Mouse (Mus musculus) stomach, postnatal 0 days (tissue): Measurements from ENCODE around the gene Gramd4. TPM values are rescaled to one million over a fixed set of nuclear protein-coding genes. Genes with fewer than 3 reads are reported as not detected.
"Not testable (repeated sequence)": the region's sequence is repeated elsewhere in the genome, so short reads cannot be mapped to it uniquely, and the experiment has no call there.

Experiments used
- ATAC-seq: fragments of 200-750 bp; cut with Nextera tagmentation; 2 replicates; pipeline ENCODE4 v1.8.0; 2017; ENCODE audit not compliant: low FRiP score, low TSS enrichment
- DNase-seq: peaks from one replicate; pipeline ENCODE4 v3.0.0-alpha.2; 2016; ENCODE audit warnings: low spot score
- H3K27ac ChIP-seq: fragments of 300-500 bp; sonication (generic); replicated peaks from 2 replicates; pipeline ENCODE4 v1.5.1; 2014; ENCODE audit warnings: mild to moderate bottlenecking, control low read depth
- H3K27me3 ChIP-seq: fragments of 300-500 bp; sonication (generic); 2 replicates; pipeline ENCODE4 v1.6.1; 2014; ENCODE audit warnings: low read length; ENCODE audit not compliant: control insufficient read depth, insufficient read depth
- H3K36me3 ChIP-seq: fragments of 300-500 bp; sonication (generic); 2 replicates; pipeline ENCODE4 v1.6.1; 2014; ENCODE audit warnings: low read length, mixed read lengths; ENCODE audit not compliant: control insufficient read depth, insufficient read depth
- H3K4me1 ChIP-seq: fragments of 300-500 bp; sonication (generic); replicated peaks from 2 replicates; pipeline ENCODE4 v1.6.1; 2014; ENCODE audit warnings: antibody characterized with exemption; ENCODE audit not compliant: control insufficient read depth, insufficient read depth
- H3K4me2 ChIP-seq: fragments of 300-500 bp; sonication (generic); replicated peaks from 2 replicates; pipeline ENCODE4 v1.6.1; 2014; ENCODE audit warnings: low read depth, mild to moderate bottlenecking, control low read depth, moderate library complexity
- H3K4me3 ChIP-seq: fragments of 300-500 bp; sonication (generic); 2 replicates; pipeline ENCODE4 v1.5.1; 2014; ENCODE audit warnings: low read depth, low read length, control low read depth
- H3K9ac ChIP-seq: fragments of 300-500 bp; sonication (generic); 2 replicates; pipeline ENCODE4 v1.6.1; 2014; ENCODE audit warnings: mild to moderate bottlenecking, low read length, control low read depth, mixed read lengths
- H3K9me3 ChIP-seq: fragments of 300-500 bp; sonication (generic); 2 replicates; pipeline ENCODE4 v1.6.1; 2016; ENCODE audit warnings: low read length; ENCODE audit not compliant: control insufficient read depth
- CTCF ChIP-seq: IDR thresholded peaks from 2 replicates; pipeline ENCODE4 v1.5.1; 2016; ENCODE audit warnings: antibody characterized with exemption, low read depth, mild to moderate bottlenecking, moderate library complexity
- EP300 ChIP-seq: optimal IDR thresholded peaks from 2 replicates; pipeline ENCODE3; 2016; ENCODE audit warnings: antibody characterized with exemption
- WGBS: fragments of 180-500 bp; shearing (Covaris S2); extraction: QIAGEN DNeasy Blood & Tissue Kit; methylation state at CpG from one replicate; pipeline ENCODE4 v1.1.7; 2014; 5-methylcytosine and 5-hydroxymethylcytosine counted together
- polyA plus RNA-seq: library from polyadenylated mRNA; unstranded; fragments of >200 nt; fragmentation: Nextera tagmentation; extraction: Ambion mirVana; gene quantifications from 2 replicates; pipeline ENCODE4 v1.2.1, GENCODE M21; 2015

Gramd4 gene
- polyA plus RNA-seq, 1 experiment from 2014 or later = 11.1 TPM

GRCm38 (mm10) chr15:86095722-86096603 is 38.5 kb downstream of the Gramd4 start:
- H3K27ac ChIP-seq = peak overlapping the region; percentile 70
- no peak for TF ChIP-seq CTCF
- no peak for TF ChIP-seq EP300
- H3K27me3 ChIP-seq = no peaks in the 10 kb centered on the region
- no peak for DNase-seq
- H3K4me3 ChIP-seq = no peak overlapping the region
- ATAC-seq = no peak
- H3K9me3 ChIP-seq = no peaks in the 10 kb centered on the region
- H3K9ac ChIP-seq = 0 out of 2 replicates have a peak overlapping the region, but pooled peaks have one; percentile 4
- H3K4me2 ChIP-seq = no peak overlapping the region
- peaks cover 4% of the 10 kb centered on the region; the same call in 1 of the 2 replicates for H3K36me3 ChIP-seq
- H3K4me1 ChIP-seq = peaks cover 4% of the 10 kb centered on the region; the same call in 1 of the 2 replicates
- 70% methylated on average over 17 of the region's 17 CpGs for WGBS

GRCm38 (mm10) chr15:86096604-86097020 is 39.1 kb downstream of the Gramd4 start:
- not testable (repeated sequence) for H3K36me3 ChIP-seq, ATAC-seq, H3K4me1 ChIP-seq, H3K4me3 ChIP-seq, H3K27me3 ChIP-seq, H3K9me3 ChIP-seq, DNase-seq, H3K4me2 ChIP-seq
- H3K9ac ChIP-seq = 0 out of 2 replicates have a peak overlapping the region, but pooled peaks have one; percentile 4
- WGBS = 78% methylated on average over 5 of the region's 5 CpGs
- peak overlapping the region; percentile 70 for H3K27ac ChIP-seq

- Histone ChIP-seq H3K4me3 (no peak overlapping the region), H3K27ac (no peak overlapping the region), H3K4me2 (no peak overlapping the region), H3K9ac (no peak overlapping the region), H3K4me1 (no peaks in the 10 kb centered on the region), H3K27me3 (no peaks in the 10 kb centered on the region), H3K9me3 (no peaks in the 10 kb centered on the region), H3K36me3 (peaks cover 6% of the 10 kb centered on the region; the same call in 1 of the 2 replicates)
- DNase-seq (no peak), ATAC-seq (no peak)
- TF ChIP-seq EP300 (no peak), CTCF (no peak)
- WGBS = 61% methylated on average over 2 of the region's 2 CpGs
Measured at GRCm38 (mm10) chr15:86097871-86098270, 40.4 kb downstream of the Gramd4 start.

GRCm38 (mm10) chr15:86101585-86101984 is 44.1 kb downstream of the Gramd4 start:
- Histone ChIP-seq H3K27ac (no peak overlapping the region), H3K9me3 (no peaks in the 10 kb centered on the region), H3K27me3 (no peaks in the 10 kb centered on the region), H3K4me3 (no peak overlapping the region), H3K36me3 (peaks cover 6% of the 10 kb centered on the region; the same call in 1 of the 2 replicates), H3K4me2 (no peak overlapping the region), H3K9ac (no peak overlapping the region), H3K4me1 (no peaks in the 10 kb centered on the region)
- TF ChIP-seq EP300 (no peak), CTCF (no peak)
- DNase-seq = no peak
- ATAC-seq = no peak
- WGBS = 90% methylated on average over 9 of the region's 9 CpGs

- WGBS = 84% methylated on average over 15 of the region's 15 CpGs
- Histone ChIP-seq H3K27ac (no peak overlapping the region), H3K9ac (no peak overlapping the region), H3K4me3 (no peak overlapping the region), H3K36me3 (peaks cover 6% of the 10 kb centered on the region; the same call in 1 of the 2 replicates), H3K27me3 (no peaks in the 10 kb centered on the region), H3K4me1 (no peaks in the 10 kb centered on the region), H3K9me3 (no peaks in the 10 kb centered on the region), H3K4me2 (no peak overlapping the region)
- DNase-seq = no peak
- TF ChIP-seq EP300 (no peak), CTCF (no peak)
- ATAC-seq = no peak
Measured at GRCm38 (mm10) chr15:86102308-86102707, 44.8 kb downstream of the Gramd4 start.
